24 mouse cellular contexts compared by ENCODE assay signal in genomic region chr19:46418051-46418450, GRCm38 (mm10). TPM values are rescaled to one million over a fixed set of nuclear protein-coding genes. Genes with fewer than 3 reads are reported as not detected.
DNase-seq lines count a peak whose midpoint lies in the region; ATAC-seq lines count a peak whose summit lies in the region.
"Had no signal": no experiment of that assay in that cellular context is flagged by ENCODE, and none has a peak within 500 bp of the region (broad histone marks: within the 10 kb centered on the region; RNA-seq: fewer than 3 reads in every experiment).

No protein-coding gene starts in this region.

- no peaks in the 10 kb centered on the region for H3K27me3 ChIP-seq in embryonic facial prominence, embryonic 13.5 days
- H3K27me3 ChIP-seq in embryonic facial prominence, embryonic 10.5 days (replicated peaks; ENCODE audit: low read depth, poor library complexity, severe bottlenecking), result no peaks in the 10 kb centered on the region
- H3K27me3 ChIP-seq in heart, embryonic 10.5 days (ENCODE audit: insufficient read depth, poor library complexity, severe bottlenecking), result no peaks in the 10 kb centered on the region
- no peaks in the 10 kb centered on the region for H3K27me3 ChIP-seq in heart, embryonic 11.5 days (ENCODE audit: control insufficient read depth, insufficient read depth, low read length)
- H3K27me3 ChIP-seq in forebrain, embryonic 14.5 days (replicated peaks; ENCODE audit: control insufficient read depth, insufficient read depth, low read length), result no peaks in the 10 kb centered on the region
- H3K27me3 ChIP-seq: embryonic facial prominence, embryonic 12.5 days; forebrain, embryonic 13.5 days; heart, embryonic 13.5 days; hindbrain, embryonic 12.5 days; hindbrain, embryonic 15.5 days had no signal

- H3K4me1 ChIP-seq in embryonic facial prominence, embryonic 13.5 days, result peaks cover 41% of the 10 kb centered on the region
- H3K4me1 ChIP-seq in embryonic facial prominence, embryonic 10.5 days, result peaks cover 62% of the 10 kb centered on the region
- H3K4me1 ChIP-seq in heart, embryonic 10.5 days, result peaks cover 66% of the 10 kb centered on the region
- peaks cover 21% of the 10 kb centered on the region for H3K4me1 ChIP-seq in heart, embryonic 11.5 days (ENCODE audit: control insufficient read depth, insufficient read depth, low read length)
- peaks cover 18% of the 10 kb centered on the region for H3K4me1 ChIP-seq in forebrain, embryonic 14.5 days (ENCODE audit: control insufficient read depth, insufficient read depth, low read length)

- peak overlapping the region; percentile 0; the same call in 1 of the 2 replicates for H3K27ac ChIP-seq in embryonic facial prominence, embryonic 13.5 days
- H3K27ac ChIP-seq in embryonic facial prominence, embryonic 10.5 days (replicated peaks), result no peak overlapping the region
- H3K27ac ChIP-seq in heart, embryonic 10.5 days, result 0 out of 2 replicates have a peak overlapping the region, but pooled peaks have one; percentile 6
- H3K27ac ChIP-seq in heart, embryonic 11.5 days (ENCODE audit: low read depth, low read length), result no peak overlapping the region
- H3K27ac ChIP-seq in forebrain, embryonic 14.5 days (ENCODE audit: low read depth, low read length), result no peak overlapping the region
- H3K27ac ChIP-seq: embryonic facial prominence, embryonic 12.5 days; forebrain, embryonic 10.5 days; forebrain, embryonic 13.5 days; heart, embryonic 13.5 days; hindbrain, embryonic 12.5 days; hindbrain, embryonic 15.5 days had no signal

- H3K9ac ChIP-seq in embryonic facial prominence, embryonic 13.5 days, result no peak overlapping the region
- H3K9ac ChIP-seq in heart, embryonic 11.5 days (ENCODE audit: low read depth, low read length), result no peak overlapping the region
- no peak overlapping the region for H3K9ac ChIP-seq in forebrain, embryonic 14.5 days (ENCODE audit: low read length)
- H3K9ac ChIP-seq: embryonic facial prominence, embryonic 12.5 days; forebrain, embryonic 13.5 days; forebrain, postnatal 0 days; heart, embryonic 13.5 days; hindbrain, embryonic 12.5 days; hindbrain, embryonic 15.5 days had no signal

- H3K9me3 ChIP-seq in embryonic facial prominence, embryonic 13.5 days, result no peaks in the 10 kb centered on the region
- no peaks in the 10 kb centered on the region for H3K9me3 ChIP-seq in embryonic facial prominence, embryonic 10.5 days
- H3K9me3 ChIP-seq in heart, embryonic 10.5 days, result no peaks in the 10 kb centered on the region
- H3K9me3 ChIP-seq in heart, embryonic 11.5 days (replicated peaks; ENCODE audit: control insufficient read depth, low read length), result no peaks in the 10 kb centered on the region
- H3K9me3 ChIP-seq in forebrain, embryonic 14.5 days (replicated peaks; ENCODE audit: control insufficient read depth, low read length), result no peaks in the 10 kb centered on the region
- H3K9me3 ChIP-seq: embryonic facial prominence, embryonic 12.5 days; forebrain, embryonic 10.5 days; forebrain, embryonic 13.5 days; heart, embryonic 13.5 days; hindbrain, embryonic 12.5 days; hindbrain, embryonic 15.5 days had no signal

- peaks cover 9% of the 10 kb centered on the region; the same call in 1 of the 2 replicates for H3K36me3 ChIP-seq in embryonic facial prominence, embryonic 13.5 days
- peaks cover 25% of the 10 kb centered on the region for H3K36me3 ChIP-seq in embryonic facial prominence, embryonic 10.5 days (replicated peaks)
- no peaks in the 10 kb centered on the region for H3K36me3 ChIP-seq in heart, embryonic 10.5 days
- no peaks in the 10 kb centered on the region for H3K36me3 ChIP-seq in heart, embryonic 11.5 days (ENCODE audit: control insufficient read depth, insufficient read depth, low read length)
- H3K36me3 ChIP-seq in forebrain, embryonic 14.5 days (ENCODE audit: control insufficient read depth, insufficient read depth, low read length), result no peaks in the 10 kb centered on the region
- H3K36me3 ChIP-seq: embryonic facial prominence, embryonic 12.5 days; heart, embryonic 13.5 days; hindbrain, embryonic 12.5 days; hindbrain, embryonic 15.5 days had no signal

- WGBS in embryonic facial prominence, embryonic 13.5 days, result 72% methylated on average over 4 of the region's 4 CpGs
- 83% methylated on average over 4 of the region's 4 CpGs for WGBS in embryonic facial prominence, embryonic 10.5 days
- WGBS in heart, embryonic 10.5 days, result 88% methylated on average over 4 of the region's 4 CpGs
- WGBS in heart, embryonic 11.5 days (ENCODE audit: insufficient replicate concordance), result 74% methylated on average over 4 of the region's 4 CpGs
- 86% methylated on average over 4 of the region's 4 CpGs for WGBS in forebrain, embryonic 14.5 days

- no peak overlapping the region for H3K4me3 ChIP-seq in embryonic facial prominence, embryonic 13.5 days
- no peak overlapping the region for H3K4me3 ChIP-seq in embryonic facial prominence, embryonic 10.5 days
- H3K4me3 ChIP-seq in heart, embryonic 10.5 days, result no peak overlapping the region
- no peak overlapping the region for H3K4me3 ChIP-seq in heart, embryonic 11.5 days (ENCODE audit: low read depth, low read length)
- H3K4me3 ChIP-seq in forebrain, embryonic 14.5 days (ENCODE audit: low read depth, low read length), result no peak overlapping the region
- H3K4me3 ChIP-seq: embryonic facial prominence, embryonic 12.5 days; forebrain, embryonic 10.5 days; forebrain, embryonic 13.5 days; heart, embryonic 13.5 days; hindbrain, embryonic 12.5 days; hindbrain, embryonic 15.5 days had no signal

- no peak for ATAC-seq in embryonic facial prominence, embryonic 13.5 days (ENCODE audit: insufficient number of reproducible peaks, insufficient read depth, low FRiP score, low TSS enrichment, low read depth)
- ATAC-seq in heart, embryonic 11.5 days (replicated peaks; ENCODE audit: insufficient number of reproducible peaks, low FRiP score, low TSS enrichment), result no peak
- ATAC-seq in forebrain, embryonic 14.5 days, result no peak
- ATAC-seq: activated CD4-positive, CD25-positive, alpha-beta regulatory T cell, adult 4 months; forebrain, embryonic 13.5 days; forebrain, postnatal 0 days had no signal

- no peak for DNase-seq in embryonic facial prominence, embryonic 10.5 days (ENCODE audit: low spot score)
- DNase-seq in heart, embryonic 10.5 days (ENCODE audit: low spot score), result no peak
- peak; percentile 26 for DNase-seq in right cerebral cortex, adult 18-20 months
- DNase-seq in right cerebral cortex, postnatal 25 days, result no peak
- peak; percentile 35 for DNase-seq in telencephalon, adult 2 months (ENCODE audit: low read depth, low spot score)
- DNase-seq in forebrain, embryonic 14.5 days (ENCODE audit: low spot score), result no peak
- DNase-seq: adrenal gland, adult 8-10 months; adrenal gland, postnatal 25 days; cerebellum, adult 18-20 months; cerebellum, adult 9-10 months; cerebellum, postnatal 14 days; forebrain, postnatal 0 days; gastrocnemius, postnatal 10 days; gastrocnemius, postnatal 36 days; heart, postnatal 14 days had no signal

- no peak overlapping the region for H3K4me2 ChIP-seq in embryonic facial prominence, embryonic 13.5 days
- no peak overlapping the region for H3K4me2 ChIP-seq in heart, embryonic 11.5 days
- no peak overlapping the region for H3K4me2 ChIP-seq in forebrain, embryonic 14.5 days (ENCODE audit: low read length)
- H3K4me2 ChIP-seq: embryonic facial prominence, embryonic 12.5 days; forebrain, embryonic 13.5 days; heart, embryonic 13.5 days; hindbrain, embryonic 12.5 days; hindbrain, embryonic 15.5 days had no signal

RNA-seq across cellular contexts. Expression of gene Sufu, which starts 21.4 kb away (rescaled TPM):
- polyA plus RNA-seq in embryonic facial prominence, embryonic 13.5 days (2015; fragmentation: Nextera tagmentation; extraction: Ambion mirVana), result 38.5 and 39.3 TPM in 2 replicates
- 50.5 and 53.4 TPM in 2 replicates for polyA plus RNA-seq in embryonic facial prominence, embryonic 10.5 days (2016; fragmentation: Nextera tagmentation; extraction: Ambion mirVana)
- 30.9 and 32.8 TPM in 2 replicates for polyA plus RNA-seq in heart, embryonic 10.5 days (2016; fragmentation: Nextera tagmentation; extraction: Ambion mirVana)
- polyA plus RNA-seq in heart, embryonic 11.5 days (2014; fragmentation: Nextera tagmentation; extraction: Ambion mirVana), result 21.5 and 24.4 TPM in 2 replicates
- 21.8 and 27.8 TPM in 2 replicates for polyA plus RNA-seq in forebrain, embryonic 14.5 days (2014; fragmentation: Nextera tagmentation; extraction: Ambion mirVana)

RNA-seq across cellular contexts. Expression of gene Actr1a, which starts 22.5 kb away (rescaled TPM):
- polyA plus RNA-seq in embryonic facial prominence, embryonic 13.5 days (2015; fragmentation: Nextera tagmentation; extraction: Ambion mirVana), result 139 and 160 TPM in 2 replicates
- polyA plus RNA-seq in embryonic facial prominence, embryonic 10.5 days (2016; fragmentation: Nextera tagmentation; extraction: Ambion mirVana), result 164 and 170 TPM in 2 replicates
- polyA plus RNA-seq in heart, embryonic 10.5 days (2016; fragmentation: Nextera tagmentation; extraction: Ambion mirVana), result 124 and 137 TPM in 2 replicates
- polyA plus RNA-seq in heart, embryonic 11.5 days (2014; fragmentation: Nextera tagmentation; extraction: Ambion mirVana), result 112 and 130 TPM in 2 replicates
- polyA plus RNA-seq in forebrain, embryonic 14.5 days (2014; fragmentation: Nextera tagmentation; extraction: Ambion mirVana), result 402 and 428 TPM in 2 replicates

Comparison
In these comparisons a context has a peak if more than half of its experiments do, and no peak if none do; other contexts are left out.
1. H3K27ac ChIP-seq: peak in embryonic facial prominence, embryonic 13.5 days (single experiment) and heart, embryonic 10.5 days (single experiment); none in embryonic facial prominence, embryonic 10.5 days (single experiment), heart, embryonic 11.5 days (single experiment) and forebrain, embryonic 14.5 days (single experiment).
2. DNase-seq: peak in right cerebral cortex, adult 18-20 months (single experiment) and telencephalon, adult 2 months (single experiment); none in embryonic facial prominence, embryonic 10.5 days (single experiment), heart, embryonic 10.5 days (single experiment), right cerebral cortex, postnatal 25 days (single experiment) and forebrain, embryonic 14.5 days (single experiment).